Mouse (Mus musculus): ENCODE data around the gene Pcbd1. TPM values are rescaled to one million over a fixed set of nuclear protein-coding genes. Genes with fewer than 3 reads are reported as not detected.

The Pcbd1 gene
- polyA plus RNA-seq, 1 experiment = 3.1 TPM

DNA sequence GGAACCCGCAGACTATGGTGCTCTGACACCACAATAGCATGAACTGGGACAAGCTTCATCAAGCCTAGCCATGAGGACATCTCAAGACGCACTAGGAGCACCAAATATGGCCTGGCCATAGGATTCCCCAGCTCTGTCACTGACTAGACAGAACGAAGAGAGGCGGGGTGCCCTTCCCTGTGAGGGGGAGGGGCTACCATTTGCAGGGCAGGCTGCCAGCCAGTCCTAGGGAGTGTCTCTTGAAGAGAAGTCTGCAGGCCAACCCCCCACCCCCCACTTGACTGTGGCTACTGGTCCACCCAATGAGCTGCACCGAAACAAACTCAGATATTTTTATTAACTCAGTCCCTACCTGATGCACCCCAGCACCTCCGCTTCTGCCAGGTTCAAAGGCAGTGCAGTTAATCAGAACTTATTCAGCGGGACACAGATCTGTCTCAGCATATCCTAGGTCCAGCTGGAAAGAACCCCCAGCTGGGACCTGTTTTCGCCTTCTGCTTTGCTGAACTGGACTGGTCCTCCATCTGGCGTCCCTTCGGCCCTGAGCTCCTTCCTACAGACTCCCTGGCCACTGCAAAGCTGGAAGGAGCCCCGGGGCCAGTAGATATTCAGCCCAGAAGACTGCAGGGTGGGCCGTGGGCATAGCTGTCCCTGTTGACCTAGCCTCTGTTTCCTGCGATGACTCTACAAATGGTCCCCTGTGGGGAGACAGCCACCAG, 23.7 kb upstream of the Pcbd1 start:
- no peaks in the 10 kb centered on the region for H3K4me1 ChIP-seq (ENCODE audit: control insufficient read depth, insufficient read depth, low read length)
- TF ChIP-seq CTCF (IDR thresholded peaks at IDR 0.05; ENCODE audit: borderline replicate concordance, insufficient read depth, low read length) (no peak), POLR2A (IDR thresholded peaks at IDR 0.05; ENCODE audit: low read depth, low read length) (no peak)
- H3K4me3 ChIP-seq (ENCODE audit: insufficient read depth, low read length) = no peak overlapping the region
- no peak overlapping the region for H3K27ac ChIP-seq (ENCODE audit: insufficient read depth, low read length)

DNA sequence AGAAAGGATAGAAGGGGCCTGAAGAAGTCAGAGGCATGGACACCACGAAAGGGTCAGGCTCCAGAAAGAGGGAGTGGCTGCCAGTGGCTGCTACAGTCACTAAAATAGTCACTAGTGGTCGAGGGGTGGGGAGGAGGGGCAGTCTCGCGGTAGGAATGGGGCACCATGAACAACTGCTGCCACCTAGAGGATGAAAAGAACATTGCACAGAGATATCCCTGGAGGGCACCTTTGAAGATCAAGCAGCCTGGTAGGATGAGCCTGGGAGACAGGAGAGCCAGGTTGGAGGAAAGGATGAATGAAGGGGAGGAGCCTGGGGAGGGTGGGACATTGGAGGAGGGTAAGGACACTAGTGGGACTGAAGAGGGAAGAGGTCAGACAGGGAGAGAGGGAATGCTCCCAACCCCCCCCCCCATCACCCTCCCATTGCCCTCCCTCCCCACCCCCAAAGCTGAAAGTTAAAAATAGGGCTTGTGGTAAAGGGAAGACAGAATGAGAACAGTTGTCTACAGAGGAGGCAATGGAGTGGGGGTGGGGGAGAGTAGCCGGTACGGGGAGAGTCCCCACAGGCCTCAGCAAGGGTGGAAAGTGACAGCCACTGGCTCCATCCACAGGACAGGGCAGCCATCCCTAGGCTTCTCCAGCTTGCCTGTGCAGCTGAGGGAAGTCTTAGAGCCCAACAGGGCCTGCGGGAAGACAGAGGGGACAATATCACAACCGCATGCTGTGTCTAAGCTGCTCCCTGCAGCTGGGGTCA, 20.5 kb upstream of the Pcbd1 start:
- no peak overlapping the region for H3K4me3 ChIP-seq (ENCODE audit: insufficient read depth, low read length)
- no peak for TF ChIP-seq POLR2A (IDR thresholded peaks at IDR 0.05; ENCODE audit: low read depth, low read length)
- peak; percentile 75 for TF ChIP-seq CTCF (IDR thresholded peaks at IDR 0.05; ENCODE audit: borderline replicate concordance, insufficient read depth, low read length)
- no peak overlapping the region for H3K27ac ChIP-seq (ENCODE audit: insufficient read depth, low read length)
- H3K4me1 ChIP-seq (ENCODE audit: control insufficient read depth, insufficient read depth, low read length) = no peaks in the 10 kb centered on the region

DNA sequence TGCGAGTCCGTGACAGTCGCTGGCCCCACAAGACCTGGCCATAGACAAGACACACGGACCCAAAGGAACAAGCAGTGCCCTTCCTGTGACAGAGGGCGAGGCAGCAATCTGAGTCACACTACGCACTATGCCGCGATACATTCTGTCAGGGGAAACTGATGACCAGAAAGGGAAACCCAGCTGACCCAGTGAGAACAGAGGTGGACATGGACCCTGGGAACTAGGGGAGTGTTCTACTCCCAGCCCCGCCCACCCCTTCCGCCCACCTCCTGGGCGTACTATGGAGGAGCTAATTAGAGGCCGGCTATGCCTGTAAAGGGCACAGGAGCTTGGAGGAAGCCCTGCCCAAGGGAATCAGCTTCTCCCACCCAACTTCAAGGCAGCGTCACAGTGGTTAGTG, 19.9 kb upstream of the Pcbd1 start:
- H3K27ac ChIP-seq (ENCODE audit: insufficient read depth, low read length) = no peak overlapping the region
- no peak overlapping the region for H3K4me3 ChIP-seq (ENCODE audit: insufficient read depth, low read length)
- H3K4me1 ChIP-seq (ENCODE audit: control insufficient read depth, insufficient read depth, low read length) = no peaks in the 10 kb centered on the region
- no peak for TF ChIP-seq POLR2A (IDR thresholded peaks at IDR 0.05; ENCODE audit: low read depth, low read length)
- no peak for TF ChIP-seq CTCF (IDR thresholded peaks at IDR 0.05; ENCODE audit: borderline replicate concordance, insufficient read depth, low read length)

DNA sequence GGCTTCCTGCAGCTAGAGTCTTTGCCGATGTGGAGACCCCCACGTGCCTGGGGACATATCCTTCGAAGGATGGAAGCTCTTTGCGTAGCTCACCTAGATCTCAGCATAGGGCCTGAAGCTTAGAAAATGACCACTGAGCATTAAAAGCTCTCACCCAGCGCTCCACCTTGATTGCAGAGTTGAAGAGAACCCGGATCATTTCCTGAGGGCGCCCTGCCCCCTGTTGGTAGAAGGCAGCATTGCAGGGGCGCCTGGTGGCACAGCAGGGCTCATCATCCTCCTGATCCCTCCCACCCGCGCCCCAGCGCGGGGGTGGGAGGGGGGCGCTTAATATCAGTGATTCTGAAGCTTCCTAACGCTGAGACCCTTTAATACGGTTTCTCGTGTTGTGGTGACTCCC, 16.8 kb upstream of the Pcbd1 start:
- H3K4me1 ChIP-seq (ENCODE audit: control insufficient read depth, insufficient read depth, low read length) = no peaks in the 10 kb centered on the region
- TF ChIP-seq CTCF (IDR thresholded peaks at IDR 0.05; ENCODE audit: borderline replicate concordance, insufficient read depth, low read length) = peak; percentile 62; the same call in 1 of the 2 replicates
- no peak for TF ChIP-seq POLR2A (IDR thresholded peaks at IDR 0.05; ENCODE audit: low read depth, low read length)
- no peak overlapping the region for H3K4me3 ChIP-seq (ENCODE audit: insufficient read depth, low read length)
- no peak overlapping the region for H3K27ac ChIP-seq (ENCODE audit: insufficient read depth, low read length)

DNA sequence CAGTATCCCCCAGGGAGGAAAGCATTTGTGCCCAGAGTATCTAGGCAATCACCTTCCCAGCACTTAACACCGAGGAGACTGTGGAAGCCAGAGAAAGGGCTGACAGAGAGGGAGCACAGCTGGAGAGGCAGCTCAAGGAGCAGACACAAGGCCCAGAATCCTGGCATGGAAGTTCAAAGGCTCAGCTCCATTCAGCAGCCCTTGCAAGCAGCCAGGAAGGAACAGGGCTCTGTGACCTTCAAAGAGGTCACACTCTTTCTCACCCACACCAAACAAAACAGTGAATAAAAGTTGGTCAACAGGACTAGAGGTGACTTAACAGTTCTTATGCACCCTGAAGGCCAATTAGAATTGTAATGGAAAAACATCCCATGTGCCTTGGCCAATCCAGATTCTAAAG, 14.5 kb upstream of the Pcbd1 start:
- TF ChIP-seq CTCF (IDR thresholded peaks at IDR 0.05; ENCODE audit: borderline replicate concordance, insufficient read depth, low read length) (no peak), POLR2A (IDR thresholded peaks at IDR 0.05; ENCODE audit: low read depth, low read length) (no peak)

DNA sequence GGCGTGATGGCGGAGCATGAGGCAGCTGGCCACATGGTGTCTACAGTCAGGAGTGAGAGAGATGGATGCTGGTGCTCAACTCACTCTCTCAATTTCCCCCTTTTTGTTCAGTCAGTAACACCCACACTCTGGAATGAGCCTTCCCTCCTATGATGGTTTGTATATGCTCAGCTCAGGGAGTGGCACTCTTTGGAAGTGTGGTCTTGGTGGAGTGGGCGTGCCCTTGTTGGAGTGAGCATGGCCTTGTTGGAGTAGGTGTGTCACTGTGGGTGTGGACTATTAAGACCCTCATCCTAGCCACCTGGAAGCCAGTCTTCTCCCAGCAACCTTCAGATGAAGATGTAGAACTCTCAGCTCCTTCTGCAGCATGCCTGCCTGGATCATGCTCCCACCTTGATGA, 13.5 kb upstream of the Pcbd1 start:
- Histone ChIP-seq H3K4me1 (ENCODE audit: control insufficient read depth, insufficient read depth, low read length) (no peaks in the 10 kb centered on the region), H3K27ac (ENCODE audit: insufficient read depth, low read length) (no peak overlapping the region), H3K4me3 (ENCODE audit: insufficient read depth, low read length) (no peak overlapping the region)
- TF ChIP-seq POLR2A (IDR thresholded peaks at IDR 0.05; ENCODE audit: low read depth, low read length) = no peak
- TF ChIP-seq CTCF (IDR thresholded peaks at IDR 0.05; ENCODE audit: borderline replicate concordance, insufficient read depth, low read length) = no peak

More for the DNA sequence above, 14.5 kb upstream of the Pcbd1 start:
- no peaks in the 10 kb centered on the region for H3K4me1 ChIP-seq (ENCODE audit: control insufficient read depth, insufficient read depth, low read length)
- H3K4me3 ChIP-seq (ENCODE audit: insufficient read depth, low read length) = no peak overlapping the region
- no peak overlapping the region for H3K27ac ChIP-seq (ENCODE audit: insufficient read depth, low read length)

DNA sequence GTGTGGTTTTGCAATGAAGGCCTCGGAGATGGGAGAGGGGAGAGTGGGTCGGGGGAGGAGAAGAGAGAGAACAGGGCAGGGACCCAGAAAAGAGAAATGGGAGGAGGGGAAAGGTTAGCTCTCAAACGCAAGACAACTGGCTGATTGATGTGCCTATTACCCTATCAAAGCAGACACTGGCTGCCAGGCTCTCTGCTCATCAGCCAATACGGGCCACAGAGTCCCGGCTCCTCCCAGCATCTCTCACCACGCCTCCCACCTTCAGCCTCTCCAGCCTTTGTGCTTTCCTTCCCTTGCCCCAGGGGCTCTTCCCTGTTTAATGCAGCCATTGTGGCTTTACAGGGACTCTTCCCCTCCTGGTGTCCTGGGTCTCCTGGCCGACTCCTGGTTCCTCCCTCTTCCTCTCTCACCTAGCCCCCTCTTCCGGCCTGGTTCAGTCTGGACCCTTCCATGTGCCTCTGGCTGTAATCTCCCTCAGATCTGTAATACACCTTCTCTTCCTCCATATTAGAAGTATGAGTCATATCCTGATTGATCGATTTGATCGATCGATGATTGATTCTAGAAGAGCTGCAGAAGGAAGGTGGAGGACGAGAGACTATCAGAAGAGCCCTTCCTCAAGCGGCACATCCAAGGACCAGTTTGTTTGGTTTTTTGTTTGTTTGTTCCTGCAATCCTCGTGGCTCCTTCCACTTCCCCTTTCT, 8.8 kb upstream of the Pcbd1 start:
- H3K27ac ChIP-seq (ENCODE audit: insufficient read depth, low read length) = no peak overlapping the region
- TF ChIP-seq CTCF (IDR thresholded peaks at IDR 0.05; ENCODE audit: borderline replicate concordance, insufficient read depth, low read length) = no peak
- no peak for TF ChIP-seq POLR2A (IDR thresholded peaks at IDR 0.05; ENCODE audit: low read depth, low read length)
- no peaks in the 10 kb centered on the region for H3K4me1 ChIP-seq (ENCODE audit: control insufficient read depth, insufficient read depth, low read length)
- H3K4me3 ChIP-seq (ENCODE audit: insufficient read depth, low read length) = no peak overlapping the region

DNA sequence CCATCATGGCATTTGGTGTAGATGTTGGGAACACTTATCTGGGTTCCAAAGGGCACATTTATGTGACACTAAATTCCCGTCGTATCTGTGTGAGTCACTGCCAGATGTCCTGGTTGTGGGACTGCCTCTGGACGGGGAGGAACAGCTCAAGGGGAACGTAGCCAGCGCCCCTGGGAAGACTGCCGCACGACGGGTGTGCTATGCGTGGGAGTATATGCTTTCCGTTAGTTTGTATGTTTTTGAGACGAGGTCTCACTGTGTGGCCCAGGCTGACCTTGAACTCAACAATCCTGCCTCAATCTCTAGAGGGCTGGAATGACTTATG, 8.2 kb upstream of the Pcbd1 start:
- TF ChIP-seq POLR2A (IDR thresholded peaks at IDR 0.05; ENCODE audit: low read depth, low read length) (no peak), CTCF (IDR thresholded peaks at IDR 0.05; ENCODE audit: borderline replicate concordance, insufficient read depth, low read length) (no peak)
- H3K4me3 ChIP-seq (ENCODE audit: insufficient read depth, low read length) = no peak overlapping the region
- H3K4me1 ChIP-seq (ENCODE audit: control insufficient read depth, insufficient read depth, low read length) = no peaks in the 10 kb centered on the region
- H3K27ac ChIP-seq (ENCODE audit: insufficient read depth, low read length) = no peak overlapping the region

DNA sequence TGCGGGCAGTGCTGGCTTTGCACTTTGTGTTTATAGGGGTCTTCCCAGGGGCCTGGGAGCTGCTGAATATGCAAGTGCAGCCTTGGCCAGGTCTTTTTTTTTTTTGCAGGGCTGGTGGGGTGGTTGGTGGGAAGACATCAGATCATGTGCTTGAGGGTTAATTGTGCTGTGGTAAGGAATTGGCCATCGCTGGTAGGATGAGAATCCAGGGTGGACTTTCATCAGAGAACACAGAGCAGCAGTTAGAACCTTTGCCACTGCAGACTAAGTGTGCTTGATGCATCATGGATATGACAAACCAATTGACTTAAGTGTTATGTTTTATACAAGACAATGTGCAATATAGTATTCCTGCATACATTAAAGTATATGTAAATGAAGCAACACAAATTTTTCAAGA, 3.8 kb upstream of the Pcbd1 start:
- H3K4me1 ChIP-seq (ENCODE audit: control insufficient read depth, insufficient read depth, low read length) = no peaks in the 10 kb centered on the region; the same call in 1 of the 2 replicates
- no peak overlapping the region for H3K4me3 ChIP-seq (ENCODE audit: insufficient read depth, low read length)
- H3K27ac ChIP-seq (ENCODE audit: insufficient read depth, low read length) = no peak overlapping the region
- TF ChIP-seq POLR2A (IDR thresholded peaks at IDR 0.05; ENCODE audit: low read depth, low read length) = no peak
- TF ChIP-seq CTCF (IDR thresholded peaks at IDR 0.05; ENCODE audit: borderline replicate concordance, insufficient read depth, low read length) = no peak

DNA sequence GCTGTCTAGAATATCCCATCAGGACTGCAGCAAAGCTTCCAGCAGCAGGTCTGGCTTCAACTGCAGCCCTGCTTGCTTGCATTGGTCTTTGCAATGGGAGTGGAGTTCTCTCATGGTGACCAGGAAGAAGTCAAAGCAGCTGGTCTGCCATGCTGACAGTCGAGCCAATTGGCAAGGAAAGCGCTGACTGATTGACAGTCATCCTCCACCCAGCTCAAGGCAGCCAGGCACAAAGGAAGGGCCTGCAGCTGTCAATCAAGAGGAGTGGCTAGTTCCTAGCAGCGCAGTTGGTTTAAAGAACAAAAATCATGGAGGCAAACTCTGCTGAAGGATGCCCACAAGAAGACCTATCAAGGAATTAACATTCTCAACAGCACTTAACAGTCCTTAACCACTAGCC, 2.6 kb upstream of the Pcbd1 start:
- TF ChIP-seq POLR2A (IDR thresholded peaks at IDR 0.05; ENCODE audit: low read depth, low read length) (no peak), CTCF (IDR thresholded peaks at IDR 0.05; ENCODE audit: borderline replicate concordance, insufficient read depth, low read length) (no peak)
- H3K27ac ChIP-seq (ENCODE audit: insufficient read depth, low read length) = no peak overlapping the region
- H3K4me3 ChIP-seq (ENCODE audit: insufficient read depth, low read length) = no peak overlapping the region
- no peaks in the 10 kb centered on the region; the same call in 1 of the 2 replicates for H3K4me1 ChIP-seq (ENCODE audit: control insufficient read depth, insufficient read depth, low read length)
